Mouse (Mus musculus) c-Kit-negative CD71-positive TER-119-positive erythroid progenitor cells, embryonic 14.5 days (primary cell): ENCODE data around the gene Coq2.

ENCODE experiments used
- DNase-seq: peaks from one replicate; pipeline ENCODE4 v3.0.0-alpha.2; 2013; ENCODE audit warnings: low read depth, low spot score

The Coq2 gene

DNA sequence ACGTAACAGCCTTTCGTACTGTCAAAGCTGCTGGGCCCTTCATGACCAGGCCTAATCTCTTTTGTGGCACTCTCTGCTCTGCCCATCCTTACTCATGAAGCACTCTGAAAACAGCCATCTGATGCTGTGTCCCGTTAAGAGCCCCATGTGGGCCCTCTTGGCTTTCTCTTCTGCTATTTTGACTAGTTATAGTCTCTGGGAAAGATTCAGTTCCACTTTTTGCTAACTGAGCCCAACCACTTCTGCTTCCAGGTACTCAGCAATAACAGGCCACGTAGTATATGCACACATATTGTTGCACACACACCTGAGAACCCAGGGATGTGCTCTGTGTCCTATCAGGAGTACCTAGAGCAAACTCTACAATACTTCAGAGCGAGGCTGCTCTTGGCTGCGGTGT lies 11.9 kb downstream of the Coq2 start:
- no peak for DNase-seq

- DNase-seq, result no peak
Measured at GRCm38 (mm10) chr5:100658460-100658859, 16.5 kb downstream of the Coq2 start.

DNA sequence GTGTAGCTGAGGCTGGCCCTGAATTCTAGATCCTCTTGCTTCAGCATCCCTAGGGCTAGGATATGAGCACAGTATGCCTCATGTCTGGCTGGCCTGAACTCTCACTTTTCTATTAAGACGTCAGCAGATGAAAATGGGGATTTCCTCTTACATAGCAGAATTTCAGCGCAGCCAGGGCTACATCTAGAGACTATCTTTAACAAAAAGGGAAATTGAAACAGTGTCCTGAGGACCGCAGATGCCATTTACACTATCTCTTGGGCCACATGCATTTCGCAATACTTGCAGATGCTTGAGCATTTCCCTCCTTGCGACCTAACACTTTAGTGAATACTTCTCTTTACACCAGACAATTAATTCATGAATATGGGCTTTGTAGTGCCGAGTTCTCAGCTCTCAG lies 18.6 kb downstream of the Coq2 start:
- DNase-seq, result no peak

DNA sequence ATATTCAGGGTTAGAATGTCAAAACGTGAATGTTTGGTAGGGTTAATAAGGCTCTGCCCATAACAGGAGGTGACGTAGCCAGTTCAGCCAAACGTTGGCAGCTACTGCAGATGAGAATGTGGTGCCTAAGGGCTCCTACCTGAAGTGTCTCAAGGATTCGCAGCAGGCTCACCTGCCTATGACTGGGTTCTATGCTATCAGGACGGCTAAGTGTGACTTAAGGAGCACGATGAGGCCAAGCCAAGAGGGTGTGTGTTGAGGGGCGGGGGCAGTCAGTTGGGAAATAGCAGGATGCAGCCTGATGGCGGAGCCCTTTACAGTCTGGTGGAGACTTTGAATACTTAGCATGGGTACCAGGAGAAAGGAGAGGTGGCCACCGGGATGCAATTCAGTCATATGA lies 22.6 kb downstream of the Coq2 start:
- no peak for DNase-seq

DNA sequence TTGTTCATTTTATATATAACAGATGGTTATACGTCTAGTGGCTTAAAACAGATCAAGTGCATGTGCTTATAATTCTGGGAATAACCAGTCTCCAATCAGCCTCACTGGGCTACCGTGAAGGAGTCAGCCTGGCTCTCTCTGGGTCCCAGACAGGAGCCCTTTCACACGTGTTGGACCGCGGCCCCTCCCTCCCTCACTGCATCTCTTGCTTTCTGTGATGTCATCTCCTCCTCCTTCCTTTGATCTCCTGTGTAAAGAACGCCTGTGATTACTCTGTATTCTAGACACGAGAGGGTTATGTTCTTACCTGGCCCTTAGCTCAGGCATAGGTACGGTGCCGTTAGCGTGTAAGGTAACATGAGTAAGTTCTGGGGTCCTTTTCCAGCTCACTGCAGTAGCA lies 23.5 kb downstream of the Coq2 start:
- DNase-seq, result no peak

DNA sequence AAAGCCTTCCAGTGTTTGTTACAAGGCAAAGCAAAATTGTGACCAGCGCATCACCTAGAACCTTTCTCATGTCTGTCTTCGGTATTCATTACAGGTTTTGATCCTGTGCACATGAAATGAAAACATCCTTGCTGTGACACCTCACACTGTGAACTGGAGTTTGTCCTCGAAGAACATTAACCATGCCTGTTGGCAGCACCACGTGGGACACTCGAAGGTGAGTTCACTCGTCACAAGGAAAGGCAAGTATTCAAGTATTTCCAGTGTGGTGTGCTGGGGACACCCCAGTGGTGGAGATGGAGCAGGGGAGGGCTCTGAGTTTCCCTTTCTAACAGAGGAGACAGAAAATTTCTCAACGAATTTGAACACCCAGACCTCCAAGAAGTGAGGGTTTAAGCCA lies 24.0 kb downstream of the Coq2 start:
- no peak for DNase-seq

DNA sequence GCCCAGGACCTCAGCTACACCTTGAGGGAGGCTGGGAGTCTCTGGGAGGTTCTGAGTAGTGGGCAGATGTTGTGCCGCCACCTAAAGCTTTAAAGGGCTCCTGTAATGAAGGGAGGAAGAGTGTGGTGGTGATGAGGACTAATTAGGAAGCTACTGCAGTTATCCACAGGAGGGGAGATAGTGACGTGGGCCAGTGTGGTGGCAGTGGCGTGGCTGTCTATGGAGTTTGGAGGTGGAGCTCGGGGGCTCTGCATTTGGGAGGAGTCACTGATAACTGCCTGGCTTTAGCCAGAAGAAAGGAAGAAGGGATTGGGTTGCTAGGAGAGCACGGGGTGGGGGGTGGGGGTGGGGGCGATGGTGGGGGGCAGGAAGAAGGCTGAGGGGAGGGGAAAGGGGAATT lies 26.4 kb downstream of the Coq2 start:
- DNase-seq, result no peak

DNA sequence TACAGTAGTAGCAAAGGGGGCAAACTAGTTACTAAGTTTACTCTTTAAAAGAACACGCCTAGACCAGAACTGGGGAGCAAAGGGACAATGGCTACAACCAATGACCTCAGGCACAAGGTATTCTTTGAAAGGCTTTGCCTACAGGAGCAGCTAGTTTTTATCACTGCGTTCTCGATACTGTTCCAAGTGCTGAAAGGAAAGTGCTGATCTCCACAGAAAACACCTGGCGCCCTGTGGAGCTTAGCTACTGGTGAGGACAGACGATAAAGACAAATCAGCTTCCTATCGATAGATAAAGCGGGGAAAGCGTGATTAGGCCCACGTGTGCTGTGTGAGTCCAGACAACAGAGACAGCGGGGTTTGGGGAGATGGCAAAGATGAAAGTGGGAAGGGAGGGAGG lies 26.9 kb downstream of the Coq2 start:
- DNase-seq, result no peak

DNA sequence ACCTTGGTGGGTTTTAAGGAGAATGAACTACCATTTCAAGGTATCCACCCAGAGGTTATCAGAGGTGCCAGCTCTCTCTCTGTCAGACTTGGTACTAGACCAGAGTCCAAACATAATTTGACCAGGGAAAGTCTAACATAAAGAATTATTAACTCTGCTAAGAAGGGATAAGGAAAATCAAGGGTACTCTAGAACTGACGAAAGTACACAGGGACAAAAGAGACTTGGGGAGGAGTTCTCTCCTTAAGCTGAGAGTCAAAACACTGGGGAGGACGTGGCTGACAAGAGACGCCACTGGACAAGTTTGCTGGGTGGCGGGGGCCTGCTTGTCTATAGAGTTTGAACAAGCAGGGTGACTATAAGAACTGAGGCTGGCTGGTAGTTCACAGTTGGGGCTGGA lies 28.4 kb downstream of the Coq2 start:
- DNase-seq, result no peak

- DNase-seq, result peak; percentile 44
Measured at GRCm38 (mm10) chr5:100643991-100644535, 30.9 kb downstream of the Coq2 start.

- no peak for DNase-seq
Measured at GRCm38 (mm10) chr5:100643253-100643990, 31.5 kb downstream of the Coq2 start.

DNA sequence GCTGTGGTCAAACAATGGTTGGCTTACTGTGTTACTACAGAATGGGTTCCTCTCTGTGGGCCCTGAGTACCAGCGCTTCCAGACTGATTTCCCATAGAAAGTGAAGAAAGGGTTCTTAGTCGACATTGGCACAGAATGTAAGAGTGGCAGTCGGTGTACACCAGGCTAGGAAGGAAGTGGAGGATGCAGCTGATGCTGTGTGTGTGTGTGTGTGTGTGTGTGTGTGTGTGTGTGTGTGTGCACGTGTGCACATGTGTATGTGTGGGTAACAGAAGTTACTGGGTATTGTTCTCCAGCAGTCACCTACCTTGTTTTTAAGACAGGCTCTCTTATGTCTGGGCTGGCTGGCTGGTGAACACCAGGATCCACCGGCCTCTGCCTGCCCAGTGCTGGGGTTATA lies 32.6 kb downstream of the Coq2 start:
- DNase-seq, result no peak

DNA sequence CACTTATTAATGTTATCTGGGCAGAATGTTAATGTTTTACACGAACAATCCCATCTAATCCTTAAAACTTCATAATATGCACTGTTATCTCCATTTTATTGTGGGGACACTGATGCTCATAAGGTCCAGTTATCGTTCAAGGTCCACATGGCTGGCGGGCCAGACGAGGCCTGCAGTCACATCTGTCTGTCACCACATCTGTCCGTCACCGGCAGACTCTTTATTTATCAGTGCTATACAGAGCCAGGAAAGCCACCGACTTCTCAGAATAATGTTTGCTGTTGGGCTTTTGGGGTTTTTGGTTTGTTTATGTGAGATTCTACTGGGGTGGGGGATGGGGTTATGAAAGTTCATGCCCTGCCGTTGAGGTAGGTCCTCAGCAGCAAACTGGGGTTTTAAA lies 36.5 kb downstream of the Coq2 start:
- peak; percentile 35 for DNase-seq

DNA sequence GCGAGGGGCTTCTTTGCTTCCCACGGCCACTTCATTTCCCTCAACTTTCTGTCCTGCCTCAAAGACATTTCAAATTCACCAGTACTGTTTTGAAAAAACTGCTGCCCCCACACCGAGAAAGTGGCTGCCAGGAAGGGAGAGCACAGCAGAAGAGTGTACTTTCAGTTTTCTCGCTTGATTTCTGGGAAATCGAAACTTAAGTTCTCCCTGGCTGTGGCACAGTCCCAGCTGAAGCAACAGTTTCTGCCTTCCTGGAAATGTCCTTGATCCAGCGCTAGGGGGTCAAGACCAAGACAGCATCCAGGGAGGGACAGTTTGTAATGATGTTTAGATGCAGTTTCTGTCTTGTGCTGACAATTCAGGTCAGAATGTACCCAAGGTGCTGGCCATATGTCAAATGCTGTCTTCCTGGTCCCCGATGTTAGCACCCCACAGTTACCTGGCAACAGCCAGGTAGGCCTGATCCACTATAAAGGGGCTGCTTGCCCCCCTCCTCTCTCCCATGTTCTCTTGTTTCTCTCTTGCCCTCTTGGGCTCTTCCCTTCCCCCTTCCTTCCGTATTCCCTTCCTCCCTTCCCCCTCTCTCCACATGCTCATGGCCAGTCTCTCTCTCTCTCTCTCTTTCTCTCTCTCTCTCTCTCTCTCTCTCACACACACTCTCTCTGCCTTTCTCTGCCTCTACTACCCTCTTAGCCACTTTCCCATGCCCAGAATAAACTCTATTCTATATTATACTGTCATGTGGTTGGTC lies 38.0 kb downstream of the Coq2 start:
- no peak for DNase-seq

DNA sequence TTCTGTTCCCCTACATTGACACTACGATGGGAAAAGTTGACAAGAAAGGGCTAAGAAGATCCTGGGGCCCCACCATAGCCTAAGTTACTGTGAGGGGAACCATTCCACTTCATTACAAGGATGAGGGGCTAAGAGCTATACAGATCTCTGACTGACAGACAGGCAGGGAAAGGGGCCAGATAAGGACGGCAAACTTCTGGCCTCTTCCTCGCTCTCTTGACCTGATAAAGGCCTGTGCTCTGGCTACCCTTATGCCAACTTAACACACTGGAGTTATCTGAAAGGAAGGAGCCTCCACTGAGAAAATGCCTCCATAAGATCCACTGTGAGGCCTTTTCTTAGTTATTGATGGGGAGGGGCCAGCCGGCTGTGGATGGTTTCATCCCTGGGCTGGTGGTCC lies 39.0 kb downstream of the Coq2 start:
- no peak for DNase-seq

DNA sequence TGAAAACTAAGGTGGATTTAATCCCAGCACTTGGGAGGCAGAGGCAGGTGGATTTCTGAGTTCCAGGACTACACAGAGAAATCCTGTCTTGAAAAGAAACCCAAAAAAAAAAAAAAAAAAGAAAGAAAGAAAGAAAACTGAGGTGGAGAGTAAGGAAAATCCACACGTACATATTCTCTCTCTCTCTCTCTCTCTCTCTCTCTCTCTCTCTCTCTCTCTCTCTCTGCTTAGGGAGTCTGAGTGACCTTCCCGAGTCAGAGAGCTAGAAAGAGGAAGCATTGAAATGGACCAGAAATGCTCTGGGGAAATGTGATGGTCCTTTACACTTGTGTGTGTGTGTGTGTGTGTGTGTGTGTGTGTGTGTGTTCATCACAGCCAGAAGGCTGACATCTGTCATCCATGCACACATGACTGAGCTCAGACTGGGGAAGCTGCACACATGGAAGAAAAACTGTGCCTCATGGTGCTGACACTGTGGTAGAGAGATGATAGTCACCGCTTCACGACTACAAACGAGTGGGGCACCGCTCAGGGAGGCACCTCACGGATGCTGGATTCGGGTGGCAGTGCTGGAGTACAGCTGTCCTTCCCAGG lies 40.0 kb downstream of the Coq2 start:
- no peak for DNase-seq

DNA sequence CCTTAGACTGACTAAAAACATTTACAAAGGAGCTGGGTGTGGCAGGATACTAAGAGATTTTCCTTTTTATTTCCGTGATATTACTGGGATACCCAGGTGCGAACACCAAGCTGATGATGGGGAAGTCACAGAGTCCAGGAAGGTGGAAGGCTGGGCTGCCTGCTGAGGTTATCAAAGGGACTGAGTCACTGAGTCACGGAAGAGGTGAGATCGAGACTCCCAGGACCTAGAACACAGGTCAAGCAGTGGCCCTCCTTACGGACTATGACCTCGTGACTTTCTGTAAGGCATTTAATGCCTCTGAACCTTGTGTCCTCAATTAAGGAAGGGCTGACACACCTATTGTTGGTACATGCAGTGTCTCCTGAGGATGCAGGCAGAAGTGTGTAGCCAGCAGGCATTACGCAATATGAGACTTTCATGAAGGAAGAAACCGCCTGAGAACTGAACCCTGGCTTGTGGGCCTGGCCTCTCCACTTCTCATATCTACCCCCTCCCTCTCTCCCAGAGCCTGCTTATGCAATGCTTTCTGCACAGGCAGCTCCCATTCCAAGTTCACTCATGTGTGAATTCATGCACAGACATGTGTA lies 42.3 kb downstream of the Coq2 start:
- DNase-seq, result no peak

DNA sequence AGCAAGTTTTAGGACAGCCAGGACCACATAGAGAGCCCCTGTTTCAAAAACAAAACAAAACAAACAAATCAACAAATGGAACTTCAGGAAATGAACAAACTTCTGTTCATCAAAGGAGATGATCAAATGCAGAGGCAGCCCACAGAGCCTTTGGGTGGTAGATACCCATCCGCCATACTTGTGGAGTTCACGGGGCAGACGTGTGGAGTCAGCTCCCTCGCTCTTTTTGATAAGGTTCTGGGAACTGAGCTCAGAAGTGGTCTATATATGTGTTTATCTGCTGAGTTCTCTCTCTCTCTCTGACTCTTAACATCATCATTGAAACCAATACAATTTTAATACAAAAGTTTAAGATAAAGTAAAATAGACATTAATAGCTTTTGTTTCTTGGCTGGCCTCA lies 46.1 kb downstream of the Coq2 start:
- DNase-seq, result no peak

- no peak for DNase-seq
Measured at GRCm38 (mm10) chr5:100626526-100626925, 48.4 kb downstream of the Coq2 start.

DNA sequence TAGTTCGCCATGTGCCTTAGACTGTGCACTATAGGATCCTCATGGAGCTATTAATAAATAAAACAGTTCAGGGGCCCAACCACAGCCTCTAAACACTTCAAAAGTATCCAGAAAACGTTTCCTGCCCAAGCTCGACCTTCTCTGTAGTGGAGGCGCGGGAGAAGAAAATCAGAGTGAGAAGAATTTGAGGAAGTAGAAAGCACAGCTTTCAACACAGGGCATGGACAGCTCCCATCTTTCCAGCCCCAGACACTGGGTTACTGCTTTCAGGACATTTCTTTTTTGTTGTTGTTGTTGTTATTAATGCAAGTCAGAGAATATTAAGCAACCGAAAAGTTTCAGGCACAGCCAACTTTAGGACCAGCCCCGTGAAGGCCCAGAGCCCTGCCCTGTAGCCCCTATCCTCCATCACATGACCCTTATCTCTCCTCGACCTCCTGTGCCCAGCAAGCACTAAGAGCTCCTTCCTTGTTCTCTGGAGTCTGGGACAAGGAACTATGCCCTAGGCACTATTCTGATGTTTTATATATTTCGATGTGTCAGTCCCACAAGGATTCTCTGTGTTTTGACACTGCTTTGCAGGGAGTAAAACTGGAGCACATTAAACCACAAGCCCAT lies 50.1 kb downstream of the Coq2 start:
- no peak for DNase-seq

- no peak for DNase-seq
Measured at GRCm38 (mm10) chr5:100622509-100623163, 52.3 kb downstream of the Coq2 start.
